Mouse (Mus musculus) midbrain, postnatal 0 days (tissue): ENCODE results near the gene Dscaml1. TPM values are rescaled to one million over a fixed set of nuclear protein-coding genes. Genes with fewer than 3 reads are reported as not detected.
A peak's percentile ranks its signal among the peaks of the same experiment; 100 is the strongest.

Experiments used
- ATAC-seq: fragments of 200-750 bp; cut with Nextera tagmentation; 2 replicates; pipeline ENCODE4 v1.8.0; 2017; ENCODE audit warnings: moderate number of reproducible peaks, mild to moderate bottlenecking, moderate TSS enrichment, moderate library complexity; ENCODE audit not compliant: low FRiP score
- DNase-seq: peaks from one replicate; pipeline ENCODE4 v3.0.0-alpha.2; 2015; ENCODE audit warnings: low spot score
- H3K27ac ChIP-seq: fragments of 300-500 bp; sonication (generic); 2 replicates; pipeline ENCODE4 v1.5.1; 2014; ENCODE audit warnings: low read depth, mild to moderate bottlenecking, low read length, mixed read lengths
- H3K27me3 ChIP-seq: fragments of 300-500 bp; sonication (generic); 2 replicates; pipeline ENCODE4 v1.6.1; 2014; ENCODE audit warnings: low read length, control low read depth, mixed read lengths; ENCODE audit not compliant: insufficient read depth
- H3K36me3 ChIP-seq: fragments of 300-500 bp; sonication (generic); 2 replicates; pipeline ENCODE4 v1.6.1; 2014; ENCODE audit warnings: low read length, control low read depth, mixed read lengths; ENCODE audit not compliant: insufficient read depth
- H3K4me1 ChIP-seq: fragments of 300-500 bp; sonication (generic); 2 replicates; pipeline ENCODE4 v1.6.1; 2014; ENCODE audit warnings: mild to moderate bottlenecking, control low read depth, antibody characterized with exemption, low read length, mixed read lengths; ENCODE audit not compliant: insufficient read depth
- H3K4me2 ChIP-seq: fragments of 300-500 bp; sonication (generic); 2 replicates; pipeline ENCODE4 v1.6.1; 2014; ENCODE audit warnings: low read depth, mild to moderate bottlenecking, low read length, mixed read lengths; ENCODE audit not compliant: poor library complexity, severe bottlenecking
- H3K4me3 ChIP-seq: fragments of 300-500 bp; sonication (generic); 2 replicates; pipeline ENCODE4 v1.5.1; 2014; ENCODE audit warnings: low read depth, mild to moderate bottlenecking, low read length, moderate library complexity
- H3K9ac ChIP-seq: fragments of 300-500 bp; sonication (generic); replicated peaks from 2 replicates; pipeline ENCODE4 v1.6.1; 2014; ENCODE audit warnings: mild to moderate bottlenecking, low read length, moderate library complexity, mixed read lengths; ENCODE audit not compliant: poor library complexity, severe bottlenecking
- H3K9me3 ChIP-seq: fragments of 300-500 bp; sonication (generic); 2 replicates; pipeline ENCODE4 v1.6.1; 2016; ENCODE audit warnings: low read length, control low read depth
- CTCF ChIP-seq: IDR thresholded peaks from 2 replicates; pipeline ENCODE4 v1.5.1; 2016; ENCODE audit warnings: antibody characterized with exemption, mild to moderate bottlenecking
- WGBS: fragments of 180-500 bp; shearing (Covaris S2); extraction: QIAGEN DNeasy Blood & Tissue Kit; methylation state at CpG from one replicate; pipeline ENCODE4 v1.1.7; 2014; 5-methylcytosine and 5-hydroxymethylcytosine counted together
- polyA plus RNA-seq: library from polyadenylated mRNA; unstranded; fragments of >200 nt; fragmentation: Nextera tagmentation; extraction: Ambion mirVana; gene quantifications from 2 replicates; pipeline ENCODE4 v1.2.1, GENCODE M21; 2015
- total RNA-seq: library from RNA; depleted of rRNA; stranded (reverse); fragments of >200 nt; gene quantifications from 2 replicates; pipeline ENCODE4 v1.2.3, GENCODE M21; 2014

Dscaml1 gene
- total and polyA plus RNA-seq, 2 experiments from 2014 or later: 14.6 to 42.1 TPM

- DNase-seq (peak; percentile 81), ATAC-seq (peak; percentile 59)
- Histone ChIP-seq H3K27ac (no peak overlapping the region), H3K27me3 (no peaks in the 10 kb centered on the region), H3K4me3 (peak overlapping the region; percentile 22), H3K9me3 (no peaks in the 10 kb centered on the region), H3K4me2 (peak overlapping the region; percentile 37), H3K4me1 (no peaks in the 10 kb centered on the region), H3K36me3 (no peaks in the 10 kb centered on the region), H3K9ac (0 out of 2 replicates have a peak overlapping the region, but pooled peaks have one; percentile 25)
- TF ChIP-seq CTCF: peak; percentile 95
- 41% methylated on average over 33 of the region's 33 CpGs for WGBS
These were observed 18.4 kb upstream of the Dscaml1 start for GRCm38 (mm10) chr9:45407706-45408675.

GRCm38 (mm10) chr9:45410193-45410592, 16.2 kb upstream of the Dscaml1 start:
- 85% methylated on average over 5 of the region's 5 CpGs for WGBS
- H3K4me1 ChIP-seq: no peaks in the 10 kb centered on the region
- no peak for TF ChIP-seq CTCF
- H3K9me3 ChIP-seq: no peaks in the 10 kb centered on the region
- H3K36me3 ChIP-seq: no peaks in the 10 kb centered on the region
- no peak overlapping the region for H3K4me2 ChIP-seq
- no peak for DNase-seq
- H3K27me3 ChIP-seq: no peaks in the 10 kb centered on the region
- no peak overlapping the region for H3K9ac ChIP-seq
- no peak for ATAC-seq
- H3K27ac ChIP-seq: no peak overlapping the region
- no peak overlapping the region for H3K4me3 ChIP-seq

- H3K4me3 ChIP-seq: no peak overlapping the region
- no peaks in the 10 kb centered on the region for H3K36me3 ChIP-seq
- WGBS: 85% methylated on average over 2 of the region's 2 CpGs
- H3K9ac ChIP-seq: no peak overlapping the region
- no peak overlapping the region for H3K27ac ChIP-seq
- DNase-seq (peak; percentile 43), ATAC-seq (no peak)
- H3K27me3 ChIP-seq: no peaks in the 10 kb centered on the region
- no peaks in the 10 kb centered on the region for H3K4me1 ChIP-seq
- TF ChIP-seq CTCF: peak; percentile 56
- H3K9me3 ChIP-seq: no peaks in the 10 kb centered on the region
- H3K4me2 ChIP-seq: no peak overlapping the region
These were observed 15.8 kb upstream of the Dscaml1 start for GRCm38 (mm10) chr9:45410614-45411013.

GRCm38 (mm10) chr9:45411111-45411510, 15.3 kb upstream of the Dscaml1 start:
- DNase-seq: no peak

GRCm38 (mm10) chr9:45411803-45412202, 14.6 kb upstream of the Dscaml1 start:
- no peaks in the 10 kb centered on the region for H3K27me3 ChIP-seq
- 0 out of 2 replicates have a peak overlapping the region, but pooled peaks have one; percentile 26 for H3K27ac ChIP-seq
- H3K36me3 ChIP-seq: no peaks in the 10 kb centered on the region
- no peaks in the 10 kb centered on the region for H3K4me1 ChIP-seq
- no peak overlapping the region for H3K9ac ChIP-seq
- ATAC-seq: peak; percentile 38; the same call in 1 of the 2 replicates
- DNase-seq: peak; percentile 89
- peak; percentile 91 for TF ChIP-seq CTCF
- 13% methylated on average over 7 of the region's 7 CpGs for WGBS
- no peaks in the 10 kb centered on the region for H3K9me3 ChIP-seq
- no peak overlapping the region for H3K4me3 ChIP-seq
- peak overlapping the region; percentile 37 for H3K4me2 ChIP-seq

More at GRCm38 (mm10) chr9:45411111-45411510, 15.3 kb upstream of the Dscaml1 start:
- Histone ChIP-seq H3K9ac (no peak overlapping the region), H3K36me3 (no peaks in the 10 kb centered on the region), H3K27ac (no peak overlapping the region), H3K4me2 (no peak overlapping the region), H3K4me3 (no peak overlapping the region), H3K4me1 (no peaks in the 10 kb centered on the region), H3K9me3 (no peaks in the 10 kb centered on the region), H3K27me3 (no peaks in the 10 kb centered on the region)
- TF ChIP-seq CTCF: no peak
- WGBS: 87% methylated on average over 3 of the region's 3 CpGs
- ATAC-seq: no peak

GRCm38 (mm10) chr9:45412287-45412686, 14.1 kb upstream of the Dscaml1 start:
- peak; percentile 90 for TF ChIP-seq CTCF
- no peak overlapping the region for H3K9ac ChIP-seq
- 8% methylated on average over 10 of the region's 10 CpGs for WGBS
- DNase-seq (peak; percentile 92), ATAC-seq (peak; percentile 28; the same call in 1 of the 2 replicates)
- no peak overlapping the region for H3K4me3 ChIP-seq
- 0 out of 2 replicates have a peak overlapping the region, but pooled peaks have one; percentile 26 for H3K27ac ChIP-seq
- H3K36me3 ChIP-seq: no peaks in the 10 kb centered on the region
- no peaks in the 10 kb centered on the region for H3K9me3 ChIP-seq
- no peaks in the 10 kb centered on the region for H3K27me3 ChIP-seq
- H3K4me2 ChIP-seq: peak overlapping the region; percentile 37
- H3K4me1 ChIP-seq: no peaks in the 10 kb centered on the region
